Mouse (Mus musculus): Measurements from ENCODE around the gene Serf2. TPM values are rescaled to one million over a fixed set of nuclear protein-coding genes. Genes with fewer than 3 reads are reported as not detected.

The Serf2 gene
- polyA plus RNA-seq, 1 experiment from 2014 or later, result 352 TPM

- peak overlapping the region; percentile 22; the same call in 1 of the 2 replicates for H3K4me2 ChIP-seq (ENCODE audit: low read length)
- no peak overlapping the region for H3K9ac ChIP-seq (replicated peaks; ENCODE audit: low read length)
- no peaks in the 10 kb centered on the region for H3K27me3 ChIP-seq (ENCODE audit: control insufficient read depth, insufficient read depth, low read length)
- H3K36me3 ChIP-seq (ENCODE audit: control insufficient read depth, insufficient read depth, low read length), result peaks cover 33% of the 10 kb centered on the region
- ATAC-seq (ENCODE audit: low FRiP score, low TSS enrichment), result no peak
- peaks cover 20% of the 10 kb centered on the region for H3K4me1 ChIP-seq (ENCODE audit: control insufficient read depth, insufficient read depth, low read length)
- no peak overlapping the region for H3K4me3 ChIP-seq (replicated peaks; ENCODE audit: low read depth, low read length)
- no peaks in the 10 kb centered on the region for H3K9me3 ChIP-seq (ENCODE audit: control insufficient read depth, low read length)
- WGBS, result 95% methylated on average over 6 of the region's 6 CpGs
- no peak for DNase-seq
- H3K27ac ChIP-seq (replicated peaks; ENCODE audit: low read depth, low read length), result no peak overlapping the region
Measured at GRCm38 (mm10) chr2:121416356-121416755, 32.6 kb upstream of the Serf2 start.

GRCm38 (mm10) chr2:121418476-121418875 lies 30.5 kb upstream of the Serf2 start:
- WGBS, result 96% methylated on average over 3 of the region's 3 CpGs

GRCm38 (mm10) chr2:121423166-121423565 lies 25.8 kb upstream of the Serf2 start:
- H3K4me1 ChIP-seq (ENCODE audit: control insufficient read depth, insufficient read depth, low read length), result no peaks in the 10 kb centered on the region
- WGBS, result 93% methylated on average over 2 of the region's 2 CpGs
- peaks cover 84% of the 10 kb centered on the region for H3K36me3 ChIP-seq (ENCODE audit: control insufficient read depth, insufficient read depth, low read length)
- ATAC-seq (ENCODE audit: low FRiP score, low TSS enrichment) (no peak), DNase-seq (no peak)
- no peak overlapping the region for H3K4me3 ChIP-seq (replicated peaks; ENCODE audit: low read depth, low read length)
- H3K9me3 ChIP-seq (ENCODE audit: control insufficient read depth, low read length), result no peaks in the 10 kb centered on the region
- H3K4me2 ChIP-seq (ENCODE audit: low read length), result no peak overlapping the region
- no peaks in the 10 kb centered on the region for H3K27me3 ChIP-seq (ENCODE audit: control insufficient read depth, insufficient read depth, low read length)
- no peak overlapping the region for H3K27ac ChIP-seq (replicated peaks; ENCODE audit: low read depth, low read length)
- H3K9ac ChIP-seq (replicated peaks; ENCODE audit: low read length), result no peak overlapping the region

More at GRCm38 (mm10) chr2:121418476-121418875, 30.5 kb upstream of the Serf2 start:
- Histone ChIP-seq H3K36me3 (ENCODE audit: control insufficient read depth, insufficient read depth, low read length) (peaks cover 52% of the 10 kb centered on the region), H3K9ac (replicated peaks; ENCODE audit: low read length) (no peak overlapping the region), H3K27ac (replicated peaks; ENCODE audit: low read depth, low read length) (no peak overlapping the region), H3K4me3 (replicated peaks; ENCODE audit: low read depth, low read length) (no peak overlapping the region), H3K4me2 (ENCODE audit: low read length) (no peak overlapping the region), H3K27me3 (ENCODE audit: control insufficient read depth, insufficient read depth, low read length) (no peaks in the 10 kb centered on the region), H3K4me1 (ENCODE audit: control insufficient read depth, insufficient read depth, low read length) (peaks cover 20% of the 10 kb centered on the region), H3K9me3 (ENCODE audit: control insufficient read depth, low read length) (no peaks in the 10 kb centered on the region)
- DNase-seq (no peak), ATAC-seq (ENCODE audit: low FRiP score, low TSS enrichment) (no peak)

- 94% methylated on average over 2 of the region's 2 CpGs for WGBS
- no peak overlapping the region for H3K9ac ChIP-seq (replicated peaks; ENCODE audit: low read length)
- no peaks in the 10 kb centered on the region for H3K9me3 ChIP-seq (ENCODE audit: control insufficient read depth, low read length)
- H3K36me3 ChIP-seq (ENCODE audit: control insufficient read depth, insufficient read depth, low read length), result peaks cover 91% of the 10 kb centered on the region
- H3K27me3 ChIP-seq (ENCODE audit: control insufficient read depth, insufficient read depth, low read length), result no peaks in the 10 kb centered on the region
- H3K4me3 ChIP-seq (replicated peaks; ENCODE audit: low read depth, low read length), result no peak overlapping the region
- H3K27ac ChIP-seq (replicated peaks; ENCODE audit: low read depth, low read length), result no peak overlapping the region
- H3K4me1 ChIP-seq (ENCODE audit: control insufficient read depth, insufficient read depth, low read length), result no peaks in the 10 kb centered on the region
- DNase-seq (no peak), ATAC-seq (ENCODE audit: low FRiP score, low TSS enrichment) (no peak)
- H3K4me2 ChIP-seq (ENCODE audit: low read length), result no peak overlapping the region
Measured at GRCm38 (mm10) chr2:121425890-121426289, 23.1 kb upstream of the Serf2 start.

GRCm38 (mm10) chr2:121434854-121435253 lies 14.1 kb upstream of the Serf2 start:
- H3K4me3 ChIP-seq (replicated peaks; ENCODE audit: low read depth, low read length), result no peak overlapping the region
- H3K36me3 ChIP-seq (ENCODE audit: control insufficient read depth, insufficient read depth, low read length), result peaks cover 97% of the 10 kb centered on the region
- H3K9me3 ChIP-seq (ENCODE audit: control insufficient read depth, low read length), result no peaks in the 10 kb centered on the region
- DNase-seq (peak; percentile 70), ATAC-seq (ENCODE audit: low FRiP score, low TSS enrichment) (no peak)
- H3K27ac ChIP-seq (replicated peaks; ENCODE audit: low read depth, low read length), result no peak overlapping the region
- no peaks in the 10 kb centered on the region for H3K27me3 ChIP-seq (ENCODE audit: control insufficient read depth, insufficient read depth, low read length)
- H3K9ac ChIP-seq (replicated peaks; ENCODE audit: low read length), result no peak overlapping the region
- no peak overlapping the region for H3K4me2 ChIP-seq (ENCODE audit: low read length)
- no peaks in the 10 kb centered on the region for H3K4me1 ChIP-seq (ENCODE audit: control insufficient read depth, insufficient read depth, low read length)
- WGBS, result 93% methylated on average over 1 of the region's 1 CpGs

GRCm38 (mm10) chr2:121439746-121440145 lies 9.2 kb upstream of the Serf2 start:
- 81% methylated on average over 4 of the region's 4 CpGs for WGBS
- Histone ChIP-seq H3K4me1 (ENCODE audit: control insufficient read depth, insufficient read depth, low read length) (peaks cover 10% of the 10 kb centered on the region; the same call in 1 of the 2 replicates), H3K4me3 (replicated peaks; ENCODE audit: low read depth, low read length) (no peak overlapping the region), H3K27me3 (ENCODE audit: control insufficient read depth, insufficient read depth, low read length) (peaks cover 25% of the 10 kb centered on the region), H3K9me3 (ENCODE audit: control insufficient read depth, low read length) (no peaks in the 10 kb centered on the region), H3K4me2 (ENCODE audit: low read length) (no peak overlapping the region), H3K36me3 (ENCODE audit: control insufficient read depth, insufficient read depth, low read length) (peaks cover 50% of the 10 kb centered on the region), H3K27ac (replicated peaks; ENCODE audit: low read depth, low read length) (no peak overlapping the region), H3K9ac (replicated peaks; ENCODE audit: low read length) (no peak overlapping the region)
- ATAC-seq (ENCODE audit: low FRiP score, low TSS enrichment), result no peak
- no peak for DNase-seq

GRCm38 (mm10) chr2:121440834-121441605 lies 8.0 kb upstream of the Serf2 start:
- Histone ChIP-seq H3K4me1 (ENCODE audit: control insufficient read depth, insufficient read depth, low read length) (peaks cover 10% of the 10 kb centered on the region; the same call in 1 of the 2 replicates), H3K27ac (replicated peaks; ENCODE audit: low read depth, low read length) (no peak overlapping the region), H3K9me3 (ENCODE audit: control insufficient read depth, low read length) (no peaks in the 10 kb centered on the region), H3K9ac (replicated peaks; ENCODE audit: low read length) (no peak overlapping the region), H3K27me3 (ENCODE audit: control insufficient read depth, insufficient read depth, low read length) (peaks cover 25% of the 10 kb centered on the region), H3K36me3 (ENCODE audit: control insufficient read depth, insufficient read depth, low read length) (peaks cover 37% of the 10 kb centered on the region), H3K4me2 (ENCODE audit: low read length) (no peak overlapping the region), H3K4me3 (replicated peaks; ENCODE audit: low read depth, low read length) (no peak overlapping the region)
- DNase-seq (no peak), ATAC-seq (ENCODE audit: low FRiP score, low TSS enrichment) (no peak)
- WGBS, result 63% methylated on average over 5 of the region's 5 CpGs

- 10% methylated on average over 11 of the region's 11 CpGs for WGBS
- Histone ChIP-seq H3K9ac (replicated peaks; ENCODE audit: low read length) (no peak overlapping the region; the same call in 1 of the 2 replicates), H3K4me1 (ENCODE audit: control insufficient read depth, insufficient read depth, low read length) (peaks cover 10% of the 10 kb centered on the region; the same call in 1 of the 2 replicates), H3K27ac (replicated peaks; ENCODE audit: low read depth, low read length) (no peak overlapping the region), H3K9me3 (ENCODE audit: control insufficient read depth, low read length) (no peaks in the 10 kb centered on the region), H3K36me3 (ENCODE audit: control insufficient read depth, insufficient read depth, low read length) (peaks cover 31% of the 10 kb centered on the region), H3K4me2 (ENCODE audit: low read length) (peak overlapping the region; percentile 48), H3K4me3 (replicated peaks; ENCODE audit: low read depth, low read length) (peak overlapping the region; percentile 22; the same call in 1 of the 2 replicates), H3K27me3 (ENCODE audit: control insufficient read depth, insufficient read depth, low read length) (peaks cover 25% of the 10 kb centered on the region)
- ATAC-seq (ENCODE audit: low FRiP score, low TSS enrichment) (0 out of 2 replicates have a peak, but pooled peaks have one; percentile 24), DNase-seq (no peak)
Measured at GRCm38 (mm10) chr2:121441800-121442199, 7.2 kb upstream of the Serf2 start.
